7 mouse cellular contexts compared by ENCODE assay signal in genomic region chr19:42655006-42655405, GRCm38 (mm10). TPM values are rescaled to one million over a fixed set of nuclear protein-coding genes. Genes with fewer than 3 reads are reported as not detected.
DNase-seq lines count a peak whose midpoint lies in the region; ATAC-seq lines count a peak whose summit lies in the region.

No protein-coding gene starts in this region.

- H3K9me3 ChIP-seq in forebrain, embryonic 11.5 days (ENCODE audit: control insufficient read depth, low read length): no peaks in the 10 kb centered on the region

- DNase-seq in MN1 (ENCODE audit: low spot score): peak; percentile 60
- peak; percentile 32 to 40 for DNase-seq in adrenal gland, postnatal 4 days (ENCODE audit: low spot score in 2 of 2)
- peak; percentile 76 for DNase-seq in forebrain, embryonic 11.5 days (ENCODE audit: low spot score)
- DNase-seq in heart, postnatal 36 days: peak; percentile 77 to 78
- DNase-seq in layer of hippocampus, adult 8-10 months (ENCODE audit: low spot score in 2 of 2): peak; percentile 51 to 54
- DNase-seq in skeletal muscle tissue, adult 2 months (ENCODE audit: low read depth, low spot score): peak; percentile 53

- H3K4me1 ChIP-seq in forebrain, embryonic 11.5 days (replicated peaks; ENCODE audit: control insufficient read depth, insufficient read depth, low read length): peaks cover 3% of the 10 kb centered on the region; the same call in 1 of the 2 replicates

- no peak overlapping the region for H3K4me3 ChIP-seq in forebrain, embryonic 11.5 days (ENCODE audit: low read depth, low read length)

- H3K4me2 ChIP-seq in forebrain, embryonic 11.5 days (ENCODE audit: low read depth, low read length, severe bottlenecking): no peak overlapping the region

- H3K9ac ChIP-seq in forebrain, embryonic 11.5 days (ENCODE audit: low read length): no peak overlapping the region

- intact Hi-C loops in heart, postnatal 36 days (cut with DNase I): loop anchor here (1.0 to 5.0 kb wide), 4 partner anchors 67 to 338 kb away; partner anchors contain the start of gene R3hcc1l

- no peaks in the 10 kb centered on the region for H3K36me3 ChIP-seq in forebrain, embryonic 11.5 days (ENCODE audit: control insufficient read depth, insufficient read depth, low read length)

- peaks cover 5% of the 10 kb centered on the region; the same call in 1 of the 2 replicates for H3K27me3 ChIP-seq in forebrain, embryonic 11.5 days (ENCODE audit: control insufficient read depth, insufficient read depth, low read length)

- ATAC-seq in forebrain, embryonic 11.5 days (replicated peaks; ENCODE audit: low FRiP score): 0 out of 2 replicates have a peak, but pooled peaks have one; percentile 33
- ATAC-seq in megakaryocyte-erythroid progenitor cell, adult 5-6 weeks (replicated peaks; ENCODE audit: low FRiP score, low TSS enrichment, poor library complexity, severe bottlenecking): peak; percentile 78

- 38% methylated on average over 1 of the region's 1 CpGs for WGBS in forebrain, embryonic 11.5 days

- H3K27ac ChIP-seq in forebrain, embryonic 11.5 days (ENCODE audit: low read depth, low read length): no peak overlapping the region

RNA-seq across cellular contexts. Expression of gene Loxl4, which starts 42.4 kb away (rescaled TPM):
- total RNA-seq in adrenal gland, postnatal 4 days (2021): 1 to 10 TPM; 2.3 TPM
- polyA plus RNA-seq in forebrain, embryonic 11.5 days (2014; fragmentation: Nextera tagmentation; extraction: Ambion mirVana): 0.12 and 0.20 TPM in 2 replicates
- 1 to 10 TPM; 1.1 to 1.4 TPM for total RNA-seq in heart, postnatal 36 days (2021)
- total RNA-seq in layer of hippocampus, adult 8-10 months (2022): under 1 TPM; 0.16 to 0.47 (median 0.30) TPM
- total RNA-seq in megakaryocyte-erythroid progenitor cell, adult 5-6 weeks (2014; fragmentation: Nextera tagmentation): not detected in 2 replicates
- total RNA-seq in megakaryocyte-erythroid progenitor cell, adult 5-6 weeks (2017): not detected in 2 replicates
